Mouse (Mus musculus) heart, postnatal 0 days (tissue): ENCODE data around the gene Col9a2.

Experiments used
- CTCF ChIP-seq: IDR thresholded peaks from 2 replicates; pipeline ENCODE4 v1.5.1; 2016; ENCODE audit warnings: antibody characterized with exemption, control low read depth, low read depth
- EP300 ChIP-seq: IDR thresholded peaks from 2 replicates; pipeline ENCODE4 v1.6.1; 2016; ENCODE audit warnings: antibody characterized with exemption, low read depth

DNA sequence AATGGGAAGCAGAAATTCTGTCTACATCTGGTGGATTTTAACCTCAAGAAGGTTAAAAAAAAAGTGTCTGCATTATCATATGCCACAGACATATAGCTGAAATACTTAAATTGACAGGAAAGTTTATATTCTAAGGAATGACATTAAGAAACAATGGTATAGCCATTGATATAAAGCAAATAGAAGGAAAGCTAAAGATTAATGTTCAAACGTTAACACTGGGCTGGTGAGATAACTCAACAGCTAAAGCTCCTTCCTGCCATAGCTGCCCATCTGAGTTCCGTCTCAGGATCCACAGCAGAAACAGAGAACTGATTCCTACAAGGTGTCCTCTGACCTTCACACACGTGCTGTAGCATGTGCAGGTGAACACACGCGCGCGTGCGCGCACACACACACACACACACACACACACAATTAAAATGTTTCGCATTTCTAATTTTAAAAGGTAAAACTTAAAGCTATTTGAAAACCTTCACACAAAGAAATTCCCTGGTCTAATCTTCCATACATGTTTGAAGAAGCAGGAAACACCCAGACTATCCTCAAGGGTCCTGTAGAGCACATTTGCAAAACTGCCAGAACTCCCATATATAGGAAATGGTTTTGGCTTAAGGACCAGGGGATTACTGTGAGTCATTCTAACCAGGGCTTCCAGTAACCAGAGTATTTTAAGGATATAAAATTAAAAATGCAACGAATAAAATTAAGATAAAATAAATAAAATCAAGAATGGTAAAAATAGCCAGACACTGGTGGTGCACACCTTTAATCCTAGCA, 28.2 kb upstream of the Col9a2 start:
- no peak for TF ChIP-seq CTCF
- TF ChIP-seq EP300: no peak
